Mouse (Mus musculus) heart, adult 2 months (tissue): ENCODE data around the gene Dgkg. TPM values are rescaled to one million over a fixed set of nuclear protein-coding genes. Genes with fewer than 3 reads are reported as not detected.

Experiments
- DNase-seq, 2 experiments: peaks; one replicate each; pipeline ENCODE4 v3.0.0; 2021
- H3K27ac ChIP-seq: fragments of 200-600 bp; 2 replicates; pipeline ENCODE4 v1.8.1; 2022
- H3K27me3 ChIP-seq: fragments of 200-500 bp; 2 replicates; pipeline ENCODE4 v1.6.1; 2012; ENCODE audit warnings: mild to moderate bottlenecking, low read length, inconsistent platforms, mixed read lengths; ENCODE audit not compliant: control insufficient read depth, insufficient read depth
- H3K36me3 ChIP-seq: fragments of 200-500 bp; 2 replicates; pipeline ENCODE4 v1.6.1; 2012; ENCODE audit warnings: low read length, inconsistent platforms; ENCODE audit not compliant: control insufficient read depth, insufficient read depth
- H3K4me1 ChIP-seq: fragments of 200-500 bp; 2 replicates; pipeline ENCODE4 v1.6.1; 2011; ENCODE audit warnings: low read length; ENCODE audit not compliant: control insufficient read depth, insufficient read depth
- H3K4me3 ChIP-seq: fragments of 200-600 bp; 2 replicates; pipeline ENCODE4 v1.8.1; 2022
- H3K79me2 ChIP-seq: fragments of 200-500 bp; replicated peaks from 2 replicates; pipeline ENCODE4 v1.6.1; 2012; ENCODE audit warnings: mild to moderate bottlenecking, inconsistent platforms, low read length, moderate library complexity, mixed read lengths; ENCODE audit not compliant: control insufficient read depth, insufficient read depth
- H3K9ac ChIP-seq: fragments of 200-500 bp; 2 replicates; pipeline ENCODE4 v1.6.1; 2012; ENCODE audit warnings: low read depth, mild to moderate bottlenecking, control low read depth, inconsistent platforms, low read length, mixed read lengths
- CTCF ChIP-seq: fragments of 200-600 bp; IDR thresholded peaks from 2 replicates; pipeline ENCODE4 v1.8.1; 2022; ENCODE audit warnings: antibody characterized with exemption, mild to moderate bottlenecking, moderate library complexity
- EP300 ChIP-seq: fragments of 200-500 bp; IDR thresholded peaks from 2 replicates; pipeline ENCODE4 v1.6.1; 2011; ENCODE audit warnings: low read depth, low read length, control low read depth; ENCODE audit not compliant: insufficient read depth
- POLR2A ChIP-seq: fragments of 200-500 bp; IDR thresholded peaks from 2 replicates; pipeline ENCODE4 v1.6.1; 2011; ENCODE audit warnings: mild to moderate bottlenecking, low read depth, low read length, control low read depth; ENCODE audit not compliant: insufficient read depth
- WGBS: fragments of 180-500 bp; shearing (Covaris S2); methylation state at CpG from one replicate; pipeline ENCODE4 v1.1.7; 2018; 5-methylcytosine and 5-hydroxymethylcytosine counted together
- intact Hi-C: fragments of 180-260 bp; cut with DNase I; formaldehyde crosslinking; loops from one replicate; pipeline ENCODE4 v1.15.1; 2025
- polyA plus RNA-seq: library from polyadenylated mRNA; depleted of rRNA; stranded (reverse); fragments of >200 nt; gene quantifications from 2 replicates; pipeline ENCODE4 v1.2.3, GENCODE M21; 2012
- total RNA-seq, 2 experiments: library from RNA; stranded (reverse); gene quantifications; 2 replicates each; pipeline ENCODE4 v1.2.3; 2021

Dgkg gene
- total and polyA plus RNA-seq, 3 experiments, result 0.25 to 0.96 (median 0.39) TPM

DNA sequence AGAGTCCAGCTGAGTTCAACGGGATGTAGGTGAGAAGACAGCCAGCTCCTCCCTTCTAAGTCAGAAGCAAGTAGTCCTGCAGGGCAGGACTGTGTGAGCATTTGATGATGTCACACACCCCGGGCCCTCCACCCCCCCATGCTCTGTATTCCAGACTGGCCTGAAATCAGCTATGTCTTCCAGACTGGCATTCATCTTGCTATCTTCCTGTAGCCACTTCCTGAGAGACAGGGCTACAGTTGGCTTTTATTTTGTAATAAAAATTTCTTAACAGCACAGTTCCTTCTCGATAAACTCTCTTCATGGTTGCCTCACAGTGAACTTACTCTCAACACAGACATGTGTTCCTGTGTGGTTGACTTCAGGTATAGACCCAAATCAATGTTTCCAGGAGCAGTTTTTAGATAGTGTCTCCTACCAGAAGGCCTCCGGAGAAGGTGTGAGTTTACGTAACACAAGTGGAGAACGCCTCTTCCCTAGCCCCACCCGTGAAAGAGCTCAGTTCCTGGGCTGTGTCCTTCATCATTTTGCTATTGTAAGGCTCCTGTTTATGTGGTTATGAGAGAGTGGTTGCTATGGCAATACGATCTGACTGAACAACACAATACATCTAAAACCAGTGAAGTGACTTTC is 38.5 kb downstream of the Dgkg start:
- Histone ChIP-seq H3K36me3 (no peaks in the 10 kb centered on the region), H3K4me3 (no peak overlapping the region), H3K27me3 (no peaks in the 10 kb centered on the region), H3K4me1 (no peaks in the 10 kb centered on the region), H3K79me2 (no peaks in the 10 kb centered on the region), H3K9ac (no peak overlapping the region), H3K27ac (no peak overlapping the region)
- no peak for DNase-seq
- no peak for TF ChIP-seq POLR2A
- TF ChIP-seq CTCF, result no peak
- no peak for TF ChIP-seq EP300
- intact Hi-C loops, result no loop called here
- WGBS, result 49% methylated on average over 8 of the region's 8 CpGs

- DNase-seq, result no peak
- H3K27me3 ChIP-seq, result no peaks in the 10 kb centered on the region
- intact Hi-C loops, result no loop called here
- 64% methylated on average over 4 of the region's 4 CpGs for WGBS
- H3K27ac ChIP-seq, result no peak overlapping the region
- no peak overlapping the region for H3K4me3 ChIP-seq
- TF ChIP-seq POLR2A, result no peak
- no peak for TF ChIP-seq EP300
- TF ChIP-seq CTCF, result no peak
- H3K79me2 ChIP-seq, result no peaks in the 10 kb centered on the region
- H3K4me1 ChIP-seq, result no peaks in the 10 kb centered on the region
- no peaks in the 10 kb centered on the region for H3K36me3 ChIP-seq
- H3K9ac ChIP-seq, result no peak overlapping the region
These were observed 41.2 kb downstream of the Dgkg start for GRCm38 (mm10) chr16:22615805-22616204.

DNA sequence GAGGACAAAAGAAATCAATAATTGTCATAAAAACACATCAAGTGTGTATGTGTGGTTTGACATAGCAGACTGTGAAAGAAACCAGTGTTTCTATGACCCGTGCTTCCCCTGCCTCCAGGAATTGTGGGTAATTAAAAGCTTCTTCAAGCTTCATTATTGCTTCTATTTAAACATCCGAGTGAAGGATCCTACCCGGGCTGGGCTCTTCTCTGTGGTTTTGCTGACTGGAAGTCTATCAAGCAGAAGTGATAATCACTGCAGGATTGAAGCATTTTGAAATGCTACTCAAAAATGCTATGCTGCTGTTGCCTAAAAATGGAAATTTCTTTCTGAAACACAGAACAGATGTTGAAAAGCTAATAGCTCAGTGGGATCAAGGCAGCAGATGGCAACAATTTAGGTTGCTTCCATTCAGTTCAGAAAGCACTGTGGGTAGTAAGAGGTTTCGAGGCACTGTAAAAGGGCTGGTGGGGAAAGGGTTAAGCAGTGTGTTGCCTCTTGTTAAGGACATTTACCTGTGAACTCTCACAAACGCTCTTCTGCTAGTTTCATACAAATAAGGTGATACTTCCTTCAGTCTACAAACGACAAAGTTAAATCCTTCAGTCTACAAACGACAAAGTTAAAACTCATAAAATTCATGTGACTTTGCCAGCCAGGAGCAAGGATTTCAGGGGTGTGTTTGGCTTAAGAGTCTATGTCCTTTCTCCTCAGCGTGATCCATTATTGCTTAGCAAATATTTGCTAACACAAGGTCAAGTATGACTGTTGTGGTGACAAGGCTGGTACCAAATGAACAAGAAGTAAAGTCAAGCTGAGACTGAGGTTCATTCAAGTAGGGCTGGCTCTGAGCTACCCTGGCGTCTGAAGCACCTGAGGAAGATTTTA is 43.6 kb downstream of the Dgkg start:
- no peak overlapping the region for H3K9ac ChIP-seq
- TF ChIP-seq CTCF (no peak), POLR2A (no peak), EP300 (no peak)
- no peaks in the 10 kb centered on the region for H3K27me3 ChIP-seq
- no peaks in the 10 kb centered on the region for H3K36me3 ChIP-seq
- no peak overlapping the region for H3K4me3 ChIP-seq
- H3K79me2 ChIP-seq, result no peaks in the 10 kb centered on the region
- DNase-seq, result no peak
- no peaks in the 10 kb centered on the region for H3K4me1 ChIP-seq
- H3K27ac ChIP-seq, result no peak overlapping the region
- intact Hi-C loops, result no loop called here
- WGBS, result 64% methylated on average over 9 of the region's 9 CpGs

- no peak overlapping the region for H3K4me3 ChIP-seq
- no peaks in the 10 kb centered on the region for H3K36me3 ChIP-seq
- WGBS, result 36% methylated on average over 6 of the region's 6 CpGs
- no peaks in the 10 kb centered on the region for H3K4me1 ChIP-seq
- no peaks in the 10 kb centered on the region for H3K27me3 ChIP-seq
- DNase-seq, result no peak
- no peaks in the 10 kb centered on the region for H3K79me2 ChIP-seq
- H3K9ac ChIP-seq, result no peak overlapping the region
- TF ChIP-seq EP300 (no peak), POLR2A (no peak), CTCF (no peak)
- H3K27ac ChIP-seq, result no peak overlapping the region
- intact Hi-C loops, result no loop called here
These were observed 49.0 kb downstream of the Dgkg start for GRCm38 (mm10) chr16:22608046-22608445.

DNA sequence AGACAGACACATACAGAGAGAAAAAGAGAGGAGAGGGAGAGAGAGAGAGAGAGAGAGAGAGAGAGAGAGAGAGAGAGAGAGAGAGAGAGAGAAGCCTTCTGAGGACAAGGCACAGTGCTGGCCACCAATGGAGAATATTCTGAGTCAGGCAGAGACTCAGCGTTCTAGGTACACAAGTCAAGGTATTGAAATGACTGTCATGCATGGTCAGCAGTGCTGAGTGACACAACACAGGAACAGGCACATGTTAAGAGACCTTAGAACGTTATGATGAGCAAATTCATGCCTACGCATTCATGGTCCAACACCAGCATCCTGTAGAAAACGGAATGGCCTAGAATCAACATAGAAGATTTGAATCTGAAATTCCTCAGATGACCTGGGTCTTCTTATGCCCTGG is 50.0 kb downstream of the Dgkg start:
- intact Hi-C loops, result no loop called here
- DNase-seq, result no peak
- Histone ChIP-seq H3K79me2 (no peaks in the 10 kb centered on the region), H3K9ac (no peak overlapping the region), H3K4me1 (no peaks in the 10 kb centered on the region), H3K27ac (no peak overlapping the region), H3K36me3 (no peaks in the 10 kb centered on the region), H3K27me3 (no peaks in the 10 kb centered on the region), H3K4me3 (no peak overlapping the region)
- no peak for TF ChIP-seq CTCF
- TF ChIP-seq POLR2A, result no peak
- no peak for TF ChIP-seq EP300
- WGBS, result 85% methylated on average over 4 of the region's 4 CpGs

GRCm38 (mm10) chr16:22602399-22602798 is 54.6 kb downstream of the Dgkg start:
- 62% methylated on average over 9 of the region's 9 CpGs for WGBS
- DNase-seq, result no peak
- no peak overlapping the region for H3K9ac ChIP-seq
- no peak for TF ChIP-seq CTCF
- TF ChIP-seq POLR2A, result no peak
- TF ChIP-seq EP300, result no peak
- no peak overlapping the region for H3K4me3 ChIP-seq
- H3K27me3 ChIP-seq, result no peaks in the 10 kb centered on the region
- no peaks in the 10 kb centered on the region for H3K4me1 ChIP-seq
- no peaks in the 10 kb centered on the region for H3K79me2 ChIP-seq
- no peaks in the 10 kb centered on the region for H3K36me3 ChIP-seq
- intact Hi-C loops, result no loop called here
- no peak overlapping the region for H3K27ac ChIP-seq
